Comparison of ENCODE assay signal across 8 mouse cellular contexts in the genomic region with DNA sequence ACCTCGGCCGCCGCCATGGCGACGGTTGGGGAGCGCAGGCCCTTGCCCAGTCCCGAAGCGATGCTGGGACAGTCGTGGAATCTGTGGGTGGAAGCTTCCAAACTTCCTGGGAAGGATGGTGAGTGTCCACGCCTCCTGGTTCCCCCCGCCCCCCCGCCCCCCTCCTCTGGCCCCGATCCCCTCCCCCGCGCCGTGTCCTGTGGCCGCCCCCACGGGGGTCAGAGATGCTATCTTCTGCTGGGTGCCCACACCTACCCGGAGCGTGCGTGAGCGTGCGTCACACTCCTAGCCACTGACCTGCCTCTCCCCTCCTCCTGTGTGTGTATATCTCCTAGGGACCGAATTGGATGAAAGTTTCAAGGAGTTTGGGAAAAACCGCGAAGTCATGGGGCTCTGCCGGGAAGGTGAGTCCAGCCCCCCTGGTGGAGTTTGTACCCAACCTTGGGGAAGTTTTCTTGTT. TPM values are rescaled to one million over a fixed set of nuclear protein-coding genes. Genes with fewer than 3 reads are reported as not detected.
A peak's percentile ranks its signal among the peaks of the same experiment; 100 is the strongest.
DNase-seq lines count a peak whose midpoint lies in the region; ATAC-seq lines count a peak whose summit lies in the region.

No protein-coding gene starts in this region.

- H3K4me3 ChIP-seq in forebrain, embryonic 12.5 days (replicated peaks), result peak overlapping the region; percentile 92
- H3K4me3 ChIP-seq in midbrain, embryonic 12.5 days, result peak overlapping the region; percentile 71

- peak overlapping the region; percentile 100 for H3K27ac ChIP-seq in forebrain, embryonic 12.5 days
- H3K27ac ChIP-seq in midbrain, embryonic 12.5 days (replicated peaks), result peak overlapping the region; percentile 98

- peak overlapping the region; percentile 83 for H3K4me2 ChIP-seq in forebrain, embryonic 12.5 days
- peak overlapping the region; percentile 87 for H3K4me2 ChIP-seq in midbrain, embryonic 12.5 days (replicated peaks)

- peak; percentile 63 for ATAC-seq in forebrain, embryonic 12.5 days (ENCODE audit: low FRiP score)
- peak; percentile 72 for ATAC-seq in midbrain, embryonic 12.5 days (ENCODE audit: low FRiP score, low read depth)

- H3K9me3 ChIP-seq in forebrain, embryonic 12.5 days, result no peaks in the 10 kb centered on the region
- no peaks in the 10 kb centered on the region for H3K9me3 ChIP-seq in midbrain, embryonic 12.5 days

- peaks cover 14% of the 10 kb centered on the region for H3K4me1 ChIP-seq in forebrain, embryonic 12.5 days
- H3K4me1 ChIP-seq in midbrain, embryonic 12.5 days, result peaks cover 13% of the 10 kb centered on the region

- H3K36me3 ChIP-seq in forebrain, embryonic 12.5 days (replicated peaks), result no peaks in the 10 kb centered on the region
- no peaks in the 10 kb centered on the region for H3K36me3 ChIP-seq in midbrain, embryonic 12.5 days

- H3K27me3 ChIP-seq in forebrain, embryonic 12.5 days, result no peaks in the 10 kb centered on the region
- H3K27me3 ChIP-seq in midbrain, embryonic 12.5 days, result no peaks in the 10 kb centered on the region

- 0% methylated on average over 23 of the region's 27 CpGs for WGBS in forebrain, embryonic 12.5 days
- 0% methylated on average over 21 of the region's 27 CpGs for WGBS in midbrain, embryonic 12.5 days

- peak overlapping the region; percentile 97 for H3K9ac ChIP-seq in forebrain, embryonic 12.5 days
- H3K9ac ChIP-seq in midbrain, embryonic 12.5 days (replicated peaks), result peak overlapping the region; percentile 96

- peak; percentile 60 for DNase-seq in embryo, embryonic 10.5 days (ENCODE audit: low spot score)
- no peak for DNase-seq in embryo, embryonic 11 days
- DNase-seq in urinary bladder, adult 18-20 months (ENCODE audit: low spot score in 2 of 2), result peak; percentile 18 to 28
- DNase-seq in urinary bladder, postnatal 25 days (ENCODE audit: low spot score), result no peak
- peak; percentile 46 to 61 for DNase-seq in kidney, postnatal 36 days
- DNase-seq in testis, postnatal 14 days (ENCODE audit: low spot score), result peak; percentile 65

RNA-seq across cellular contexts. Expression of gene Thoc7, which starts 51.6 kb away (rescaled TPM):
- 227 and 240 TPM in 2 replicates for polyA plus RNA-seq in forebrain, embryonic 12.5 days (2016; fragmentation: Nextera tagmentation; extraction: Ambion mirVana)
- 201 and 207 TPM in 2 replicates for polyA plus RNA-seq in midbrain, embryonic 12.5 days (2016; fragmentation: Nextera tagmentation; extraction: Ambion mirVana)

RNA-seq across cellular contexts. Expression of gene Atxn7, which starts 52.0 kb away (rescaled TPM):
- polyA plus RNA-seq in forebrain, embryonic 12.5 days (2016; fragmentation: Nextera tagmentation; extraction: Ambion mirVana), result 6.9 and 11.1 TPM in 2 replicates
- 5.4 and 6.6 TPM in 2 replicates for polyA plus RNA-seq in midbrain, embryonic 12.5 days (2016; fragmentation: Nextera tagmentation; extraction: Ambion mirVana)

Comparison
In these comparisons a context has a peak if more than half of its experiments do, and no peak if none do; other contexts are left out.
1. DNase-seq: peak in embryo, embryonic 10.5 days (single experiment), urinary bladder, adult 18-20 months (2 of 2), kidney, postnatal 36 days (2 of 2) and testis, postnatal 14 days (single experiment); none in embryo, embryonic 11 days (single experiment) and urinary bladder, postnatal 25 days (single experiment).